Mouse (Mus musculus) small intestine, adult 2 months (tissue): ENCODE data around the gene Sgk1.

Experiments
- CTCF ChIP-seq: fragments of 200-500 bp; IDR thresholded peaks from 2 replicates; pipeline ENCODE4 v1.5.1; 2012; ENCODE audit warnings: low read depth, mild to moderate bottlenecking, control low read depth, inconsistent platforms, low read length, moderate library complexity, mixed read lengths; ENCODE audit not compliant: insufficient replicate concordance, insufficient read length; ENCODE audit errors: extremely low read depth
- POLR2A ChIP-seq: fragments of 200-500 bp; IDR thresholded peaks from 2 replicates; pipeline ENCODE4 v1.6.1; 2012; ENCODE audit warnings: low read depth, mild to moderate bottlenecking, control low read depth, inconsistent platforms, low read length, moderate library complexity

DNA sequence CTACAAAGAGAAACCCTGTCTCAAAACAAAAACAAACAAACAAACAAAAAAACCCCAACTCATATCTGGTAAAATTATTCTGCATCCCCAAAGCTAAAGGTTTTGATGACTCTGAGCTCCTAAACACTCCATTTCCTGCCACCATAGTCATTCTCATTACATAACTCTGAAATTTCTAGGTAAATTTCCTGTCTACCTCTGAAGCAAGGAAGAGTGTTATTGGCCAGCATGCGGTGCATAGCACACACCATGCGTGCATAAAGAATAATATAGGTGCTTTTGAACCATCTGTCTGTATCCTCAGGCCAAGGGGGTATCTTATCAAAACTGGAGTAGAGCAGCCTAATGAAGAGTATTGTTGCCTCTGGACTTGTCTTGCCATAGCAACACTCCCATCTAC is 13.8 kb upstream of the Sgk1 start:
- TF ChIP-seq CTCF (no peak), POLR2A (no peak)
